In the genomic region with DNA sequence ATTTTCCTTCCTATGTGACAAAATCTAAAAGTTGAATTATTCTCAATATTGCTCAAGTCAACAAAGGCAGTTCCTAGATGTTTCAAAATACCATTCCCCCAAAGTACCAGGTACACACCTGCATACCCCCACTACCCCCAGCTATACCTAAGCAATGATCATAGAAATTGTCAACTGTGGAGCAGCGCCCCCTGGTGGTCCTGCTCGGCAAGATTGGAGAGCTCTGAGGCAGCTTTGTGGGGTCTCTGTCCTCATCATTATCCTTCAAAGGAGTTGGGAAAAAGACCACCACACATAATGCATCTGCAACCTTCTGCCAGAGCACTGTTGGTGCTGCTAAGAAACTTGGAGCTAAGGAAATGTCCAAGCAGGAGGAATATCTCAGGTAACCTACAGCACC, we compare ENCODE assay signal across 8 mouse cellular contexts. TPM values are rescaled to one million over a fixed set of nuclear protein-coding genes. Genes with fewer than 3 reads are reported as not detected.
DNase-seq lines count a peak whose midpoint lies in the region; ATAC-seq and TF ChIP-seq lines count a peak whose summit lies in the region.
"Had no signal": no experiment of that assay in that cellular context is flagged by ENCODE, and none has a peak within 500 bp of the region (broad histone marks: within the 10 kb centered on the region; RNA-seq: fewer than 3 reads in every experiment).

No protein-coding gene starts in this region.

- H3K4me1 ChIP-seq in ES-Bruce4 (ENCODE audit: control insufficient read depth, insufficient read depth, low read length): no peaks in the 10 kb centered on the region
- no peaks in the 10 kb centered on the region for H3K4me1 ChIP-seq in forebrain, embryonic 15.5 days

- no peaks in the 10 kb centered on the region for H3K27me3 ChIP-seq in ES-Bruce4 (ENCODE audit: control insufficient read depth, insufficient read depth, low read length, poor library complexity, severe bottlenecking)
- no peaks in the 10 kb centered on the region for H3K27me3 ChIP-seq in forebrain, embryonic 15.5 days

- TF ChIP-seq EP300 in ES-Bruce4 (IDR thresholded peaks at IDR 0.05; ENCODE audit: insufficient read depth, low read depth, low read length): no peak

- DNase-seq in layer of hippocampus, adult 11-12 months (ENCODE audit: low spot score): peak; percentile 15
- no peak for DNase-seq in layer of hippocampus, adult 9-11 months
- DNase-seq in adrenal gland, postnatal 25 days: peak; percentile 70
- peak; percentile 22 to 52 for DNase-seq in left cerebral cortex, postnatal 14 days (ENCODE audit: low spot score in 2 of 2)
- peak; percentile 61 for DNase-seq in right cerebral cortex, postnatal 14 days

- no peaks in the 10 kb centered on the region for H3K9me3 ChIP-seq in ES-Bruce4 (replicated peaks; ENCODE audit: control insufficient read depth, insufficient read depth, low read length, poor library complexity, severe bottlenecking)
- no peaks in the 10 kb centered on the region for H3K9me3 ChIP-seq in forebrain, embryonic 15.5 days

- H3K27ac ChIP-seq in ES-Bruce4 (ENCODE audit: insufficient read depth, low read length): no peak overlapping the region
- H3K27ac ChIP-seq in forebrain, embryonic 15.5 days (replicated peaks): no peak overlapping the region
- H3K27ac ChIP-seq: macrophage had no signal

- ATAC-seq in forebrain, embryonic 15.5 days (replicated peaks): peak; percentile 48; the same call in 1 of the 2 replicates

- TF ChIP-seq CTCF in ES-Bruce4 (IDR thresholded peaks at IDR 0.05; ENCODE audit: low read depth, low read length): peak; percentile 86

- H3K9ac ChIP-seq in ES-Bruce4 (ENCODE audit: low read depth, poor library complexity, severe bottlenecking): no peak overlapping the region
- H3K9ac ChIP-seq in forebrain, embryonic 15.5 days (replicated peaks): no peak overlapping the region

- intact Hi-C loops in left cerebral cortex, postnatal 14 days (cut with DNase I): loop anchor here (5.0 kb wide), 1 partner anchor 187 kb away; no protein-coding TSS in a partner anchor

- no peak for TF ChIP-seq POLR2A in ES-Bruce4 (IDR thresholded peaks at IDR 0.05; ENCODE audit: insufficient read depth, low read length)

- no peak overlapping the region for H3K4me2 ChIP-seq in forebrain, embryonic 15.5 days (replicated peaks)

- H3K4me3 ChIP-seq in ES-Bruce4 (ENCODE audit: low read depth, low read length): no peak overlapping the region
- H3K4me3 ChIP-seq in forebrain, embryonic 15.5 days: no peak overlapping the region

- 0% methylated on average over 2 of the region's 2 CpGs for WGBS in forebrain, embryonic 15.5 days

- H3K36me3 ChIP-seq in ES-Bruce4 (ENCODE audit: control insufficient read depth, insufficient read depth, low read length, poor library complexity, severe bottlenecking): no peaks in the 10 kb centered on the region
- H3K36me3 ChIP-seq in forebrain, embryonic 15.5 days: no peaks in the 10 kb centered on the region

RNA-seq across cellular contexts. Expression of a gene that starts 46.4 kb away (rescaled TPM):
- 10.2 and 11.5 TPM in 2 replicates for polyA plus RNA-seq in ES-Bruce4 (2011; ENCODE audit: insufficient read depth, insufficient read length, low read depth, missing spikeins)
- total RNA-seq in adrenal gland, postnatal 25 days (2021): 33.2 and 43.0 TPM in 2 replicates
- 0.31 and 0.43 TPM in 2 replicates for polyA plus RNA-seq in forebrain, embryonic 15.5 days (2015; fragmentation: Nextera tagmentation; extraction: Ambion mirVana)
- under 1 TPM; 0.57 to 0.75 TPM for total RNA-seq in left cerebral cortex, postnatal 14 days (2021)

RNA-seq across cellular contexts. Expression of a gene that starts 56.5 kb away (rescaled TPM):
- 22.2 and 25.4 TPM in 2 replicates for polyA plus RNA-seq in ES-Bruce4 (2011; ENCODE audit: insufficient read depth, insufficient read length, low read depth, missing spikeins)
- total RNA-seq in adrenal gland, postnatal 25 days (2021): 39.1 and 46.5 TPM in 2 replicates
- 31.1 and 33.2 TPM in 2 replicates for polyA plus RNA-seq in forebrain, embryonic 15.5 days (2015; fragmentation: Nextera tagmentation; extraction: Ambion mirVana)
- total RNA-seq in left cerebral cortex, postnatal 14 days (2021): 10 to 100 TPM; 23.8 to 26.5 TPM

Comparison
In these comparisons a context has a peak if more than half of its experiments do, and no peak if none do; other contexts are left out.
1. RNA of a gene that starts 46.4 kb away (total RNA-seq): 33.2 to 43.0 TPM in adrenal gland, postnatal 25 days; 0.57 to 0.75 TPM in left cerebral cortex, postnatal 14 days; every median in the first group is over 10 times any median in the second.